Mouse (Mus musculus) E14TG2a.4 (cell line): ENCODE measurements around the gene Hsp90aa1.
"Not testable (repeated sequence)": the region's sequence is repeated elsewhere in the genome, so short reads cannot be mapped to it uniquely, and the experiment has no call there.

Experiments
- H3K27me3 ChIP-seq: 2 replicates; pipeline ENCODE4 v1.6.1; 2014; ENCODE audit warnings: low read length, control low read depth; ENCODE audit not compliant: insufficient read depth
- H3K36me3 ChIP-seq: 2 replicates; pipeline ENCODE4 v1.6.1; 2014; ENCODE audit warnings: low read length, control low read depth; ENCODE audit not compliant: insufficient read depth
- H3K4me1 ChIP-seq: replicated peaks from 2 replicates; pipeline ENCODE4 v1.6.1; 2014; ENCODE audit warnings: low read depth, low read length, control low read depth
- H3K4me3 ChIP-seq: replicated peaks from 2 replicates; pipeline ENCODE4 v1.5.1; 2014; ENCODE audit warnings: mild to moderate bottlenecking, low read length
- H3K9me3 ChIP-seq: 2 replicates; pipeline ENCODE4 v1.6.1; 2014; ENCODE audit warnings: low read length, control low read depth
- CTCF ChIP-seq: conservative IDR thresholded peaks from 2 replicates; pipeline ENCODE4 v1.5.1; 2014; ENCODE audit warnings: low read length
- NANOG ChIP-seq: IDR thresholded peaks from 2 replicates; pipeline ENCODE4 v1.6.1; 2014; ENCODE audit warnings: borderline replicate concordance, low read length, mixed read lengths
- POU5F1 ChIP-seq: IDR thresholded peaks from 2 replicates; pipeline ENCODE4 v1.6.1; 2014; ENCODE audit warnings: low read length, borderline replicate concordance

Gene Hsp90aa1

DNA sequence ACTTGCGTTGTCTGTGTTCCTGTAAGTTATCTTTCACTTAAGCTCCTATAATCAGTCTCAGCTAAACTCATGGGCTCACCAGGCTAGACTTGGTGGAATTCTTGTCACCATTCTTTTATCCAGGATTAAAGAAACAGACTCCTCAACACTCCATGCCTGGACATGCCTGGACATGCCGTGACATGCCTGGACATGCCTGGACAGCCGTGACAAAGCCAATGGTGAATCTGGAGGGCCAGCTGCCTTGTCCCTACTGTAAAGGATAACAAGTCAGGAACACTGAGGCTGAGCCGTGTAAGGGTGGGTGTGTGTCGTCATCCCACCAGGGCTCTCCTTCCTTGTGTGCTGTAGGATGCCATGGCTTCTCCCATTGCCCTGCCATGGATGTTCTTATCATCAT is 22.5 kb upstream of the Hsp90aa1 start:
- Histone ChIP-seq H3K9me3 (peaks cover 22% of the 10 kb centered on the region), H3K4me1 (no peaks in the 10 kb centered on the region), H3K36me3 (no peaks in the 10 kb centered on the region), H3K4me3 (no peak overlapping the region), H3K27me3 (peaks cover 20% of the 10 kb centered on the region)
- TF ChIP-seq POU5F1, result no peak
- no peak for TF ChIP-seq CTCF
- TF ChIP-seq NANOG, result no peak

DNA sequence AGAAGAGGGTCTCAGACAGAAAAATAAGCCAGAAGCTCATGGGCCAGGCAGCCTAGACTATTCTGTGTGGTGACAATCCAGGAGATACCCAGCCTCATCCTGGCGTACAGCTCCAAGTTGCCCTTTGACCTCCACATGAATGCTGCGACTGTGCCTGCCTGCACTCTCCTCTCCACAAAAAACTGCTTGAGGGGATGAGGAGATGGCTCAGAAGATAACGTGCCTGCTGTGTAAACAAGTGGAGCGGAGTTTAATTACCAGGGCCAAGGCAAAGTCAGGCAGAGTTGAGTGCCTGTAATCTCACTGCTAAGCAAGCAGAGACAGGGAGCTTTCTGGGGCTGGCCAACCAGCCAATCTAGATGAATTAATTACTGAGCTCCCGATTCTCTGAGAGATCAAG is 13.5 kb upstream of the Hsp90aa1 start:
- TF ChIP-seq POU5F1 (no peak), NANOG (no peak), CTCF (no peak)
- no peak overlapping the region for H3K4me3 ChIP-seq
- peaks cover 13% of the 10 kb centered on the region for H3K9me3 ChIP-seq
- no peaks in the 10 kb centered on the region for H3K36me3 ChIP-seq
- H3K27me3 ChIP-seq, result peaks cover 15% of the 10 kb centered on the region
- peaks cover 40% of the 10 kb centered on the region for H3K4me1 ChIP-seq

- Histone ChIP-seq H3K4me1 (peaks cover 55% of the 10 kb centered on the region), H3K9me3 (peaks cover 13% of the 10 kb centered on the region), H3K4me3 (no peak overlapping the region), H3K36me3 (no peaks in the 10 kb centered on the region), H3K27me3 (peaks cover 2% of the 10 kb centered on the region; the same call in 1 of the 2 replicates)
- TF ChIP-seq POU5F1, result no peak
- TF ChIP-seq NANOG, result no peak
- TF ChIP-seq CTCF, result no peak
These were observed 11.7 kb upstream of the Hsp90aa1 start for GRCm38 (mm10) chr12:110714215-110714614.

- Histone ChIP-seq H3K4me1 (peaks cover 59% of the 10 kb centered on the region), H3K27me3 (no peaks in the 10 kb centered on the region), H3K36me3 (no peaks in the 10 kb centered on the region), H3K4me3 (no peak overlapping the region), H3K9me3 (peaks cover 13% of the 10 kb centered on the region)
- TF ChIP-seq CTCF, result peak; percentile 99
- no peak for TF ChIP-seq NANOG
These were observed 11.3 kb upstream of the Hsp90aa1 start for GRCm38 (mm10) chr12:110713784-110714183.

GRCm38 (mm10) chr12:110711270-110711669 is 8.7 kb upstream of the Hsp90aa1 start:
- Histone ChIP-seq H3K36me3 (no peaks in the 10 kb centered on the region), H3K9me3 (peaks cover 4% of the 10 kb centered on the region)

DNA sequence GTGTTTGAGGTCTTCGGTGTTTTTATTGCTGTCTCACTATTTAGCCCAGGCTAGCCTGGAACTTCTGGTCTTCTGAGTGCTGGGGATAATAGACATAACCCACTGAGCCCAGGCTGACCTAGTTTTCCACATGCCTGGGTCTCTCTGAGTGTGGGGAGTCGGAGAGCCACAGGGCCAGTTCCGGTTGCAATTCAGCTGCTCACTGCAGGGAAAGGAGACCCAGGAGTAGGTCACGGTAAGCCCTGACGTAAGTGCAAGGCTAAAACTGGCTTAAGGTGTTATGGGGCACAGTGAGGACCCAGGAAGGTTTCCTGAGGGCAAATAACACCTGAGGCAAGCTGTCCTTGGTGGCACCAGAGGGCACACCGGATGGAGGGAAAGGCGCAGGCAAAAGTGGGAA is 4.9 kb upstream of the Hsp90aa1 start:
- H3K27me3 ChIP-seq, result no peaks in the 10 kb centered on the region
- H3K36me3 ChIP-seq, result no peaks in the 10 kb centered on the region
- H3K4me1 ChIP-seq, result peaks cover 93% of the 10 kb centered on the region
- H3K9me3 ChIP-seq, result no peaks in the 10 kb centered on the region
- TF ChIP-seq CTCF, result no peak
- no peak for TF ChIP-seq NANOG
- TF ChIP-seq POU5F1, result no peak
- H3K4me3 ChIP-seq, result peak overlapping the region; percentile 54

More at GRCm38 (mm10) chr12:110711270-110711669, 8.7 kb upstream of the Hsp90aa1 start:
- Histone ChIP-seq H3K4me3 (peak overlapping the region; percentile 20; the same call in 1 of the 2 replicates), H3K4me1 (peaks cover 84% of the 10 kb centered on the region), H3K27me3 (no peaks in the 10 kb centered on the region)
- no peak for TF ChIP-seq NANOG

GRCm38 (mm10) chr12:110706337-110707231 is 4.1 kb upstream of the Hsp90aa1 start:
- Histone ChIP-seq H3K9me3 (no peaks in the 10 kb centered on the region), H3K36me3 (no peaks in the 10 kb centered on the region), H3K27me3 (no peaks in the 10 kb centered on the region), H3K4me3 (peak overlapping the region; percentile 54), H3K4me1 (peaks cover 93% of the 10 kb centered on the region)
- TF ChIP-seq CTCF (no peak), POU5F1 (no peak), NANOG (no peak)

- H3K27me3 ChIP-seq, H3K36me3 ChIP-seq, H3K9me3 ChIP-seq, H3K4me3 ChIP-seq: not testable (repeated sequence)
- peaks cover 92% of the 10 kb centered on the region for H3K4me1 ChIP-seq
These were observed 2.9 kb upstream of the Hsp90aa1 start for GRCm38 (mm10) chr12:110705419-110705818.

DNA sequence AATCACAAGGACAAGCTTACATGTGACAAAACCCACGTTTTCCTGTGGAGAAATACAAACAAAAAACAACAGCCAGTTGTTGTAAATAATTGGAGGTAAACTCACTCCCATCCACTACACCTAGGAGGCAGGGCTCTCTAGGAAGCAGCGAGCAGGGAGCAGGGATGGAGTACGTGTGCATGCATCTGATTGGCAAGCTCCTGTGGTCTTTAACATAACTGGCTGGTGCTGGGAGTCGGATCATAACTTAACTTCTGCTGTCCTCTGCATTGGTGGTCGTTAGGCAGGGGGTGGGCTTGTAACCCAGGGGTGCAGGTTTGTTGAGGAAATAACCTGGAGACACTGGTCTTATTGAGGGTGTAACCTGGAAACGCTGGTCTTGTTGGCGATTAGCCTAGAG is 1.2 kb upstream of the Hsp90aa1 start:
- H3K27me3 ChIP-seq, result no peaks in the 10 kb centered on the region
- peak overlapping the region; percentile 74 for H3K4me3 ChIP-seq
- H3K9me3 ChIP-seq, result no peaks in the 10 kb centered on the region
- H3K36me3 ChIP-seq, result no peaks in the 10 kb centered on the region
- peaks cover 94% of the 10 kb centered on the region for H3K4me1 ChIP-seq
- TF ChIP-seq NANOG, result no peak
- TF ChIP-seq CTCF, result no peak
- no peak for TF ChIP-seq POU5F1
